Mouse (Mus musculus): ENCODE measurements around the gene Xdh. TPM values are rescaled to one million over a fixed set of nuclear protein-coding genes. Genes with fewer than 3 reads are reported as not detected.
"Not testable (repeated sequence)": the region's sequence is repeated elsewhere in the genome, so short reads cannot be mapped to it uniquely, and the experiment has no call there.

Gene Xdh
- total RNA-seq, 2 experiments from 2014 or later = 87.1 to 92.1 TPM

GRCm38 (mm10) chr17:73883332-73883731 lies 66.7 kb downstream of the Xdh start:
- no peak for DNase-seq (ENCODE audit: low spot score in 2 of 2)

GRCm38 (mm10) chr17:73882194-73882593 lies 67.8 kb downstream of the Xdh start:
- DNase-seq (ENCODE audit: low spot score in 2 of 2) = peak; percentile 23 to 63

- no peak for DNase-seq (ENCODE audit: low spot score in 2 of 2)
Observed at GRCm38 (mm10) chr17:73881295-73881694, 68.7 kb downstream of the Xdh start.

GRCm38 (mm10) chr17:73880286-73880685 lies 69.7 kb downstream of the Xdh start:
- no peak for DNase-seq (ENCODE audit: low spot score in 2 of 2)

GRCm38 (mm10) chr17:73879262-73879916 lies 70.6 kb downstream of the Xdh start:
- DNase-seq (ENCODE audit: low spot score in 2 of 2) = no peak

GRCm38 (mm10) chr17:73875674-73876073 lies 74.3 kb downstream of the Xdh start:
- no peak for DNase-seq (ENCODE audit: low spot score in 2 of 2)

DNA sequence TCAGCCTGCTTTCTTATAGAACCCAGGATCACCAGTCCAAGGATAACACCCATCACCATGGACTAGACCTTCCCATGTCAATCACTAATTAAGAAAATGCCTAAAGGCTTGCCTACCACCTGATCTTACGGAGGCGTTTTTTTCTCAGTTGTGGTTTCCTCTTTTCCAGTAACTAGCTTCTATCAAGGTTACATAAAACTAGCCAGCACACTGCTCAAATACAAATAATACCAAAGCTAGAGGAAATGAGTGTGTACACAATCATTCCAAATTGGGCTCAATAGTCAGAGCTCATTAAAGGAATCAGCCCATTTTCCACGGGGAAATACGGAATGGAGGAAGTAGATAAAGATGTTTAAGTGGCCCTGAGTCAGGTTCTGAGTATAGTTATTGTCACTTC lies 74.7 kb downstream of the Xdh start:
- no peak for DNase-seq (ENCODE audit: low spot score in 2 of 2)

GRCm38 (mm10) chr17:73870956-73871605 lies 78.9 kb downstream of the Xdh start:
- no peak for DNase-seq (ENCODE audit: low spot score in 2 of 2)

DNA sequence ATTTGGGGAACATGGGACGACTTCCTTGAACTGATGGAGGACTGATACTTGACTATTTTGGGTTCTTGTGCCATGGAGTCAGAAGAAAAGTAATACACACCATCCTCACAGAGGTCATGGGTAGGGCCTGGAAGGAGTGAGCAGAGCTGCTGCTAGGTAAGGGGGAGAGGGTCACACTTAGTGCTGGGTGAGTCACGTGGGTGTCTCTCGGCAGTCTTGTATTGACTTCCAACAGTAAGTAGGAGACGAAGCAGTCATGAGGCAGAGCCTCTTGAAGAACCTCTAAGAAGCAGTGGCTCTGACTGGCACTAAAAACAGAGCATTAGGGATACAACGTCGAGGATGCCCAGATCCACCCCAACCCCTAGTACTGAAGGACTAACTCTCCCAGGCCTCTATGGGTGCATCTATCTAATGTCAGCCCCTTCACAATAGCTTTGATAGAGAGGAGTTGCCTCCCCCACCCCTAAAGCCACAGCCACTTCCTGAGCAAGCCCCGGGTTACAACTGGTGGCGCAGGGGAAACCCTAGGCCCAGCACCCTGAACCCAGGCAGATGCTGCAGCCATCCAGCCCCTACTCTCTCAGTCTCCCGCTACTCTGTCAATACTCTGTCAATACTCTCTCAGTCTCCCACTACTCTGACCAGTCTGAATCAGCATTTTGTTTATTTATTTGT lies 80.8 kb downstream of the Xdh start:
- no peak for DNase-seq (ENCODE audit: low spot score in 2 of 2)

GRCm38 (mm10) chr17:73853717-73854116 lies 96.3 kb downstream of the Xdh start:
- no peak for DNase-seq (ENCODE audit: low spot score in 2 of 2)

GRCm38 (mm10) chr17:73853041-73853440 lies 97.0 kb downstream of the Xdh start:
- DNase-seq (ENCODE audit: low spot score in 2 of 2) = no peak

DNA sequence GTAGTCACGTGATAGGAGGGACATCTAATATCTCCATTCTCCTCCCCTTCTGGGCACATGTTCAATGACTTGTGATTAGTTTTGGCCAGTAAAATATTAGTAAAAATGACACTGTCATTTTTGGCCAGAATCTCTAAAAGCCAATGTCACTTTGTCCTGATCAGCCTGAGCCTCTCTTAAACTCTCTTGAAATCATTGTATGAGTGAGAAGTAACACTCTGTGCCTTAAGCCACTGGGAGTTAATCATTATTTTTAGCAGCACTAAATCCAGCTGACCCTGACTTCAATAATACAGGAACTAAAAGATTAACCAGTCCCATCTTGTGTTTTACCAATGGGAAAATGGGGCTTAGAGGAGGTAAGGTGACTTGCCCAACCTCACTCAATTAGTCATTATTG lies 102.6 kb downstream of the Xdh start:
- DNase-seq (ENCODE audit: low spot score in 2 of 2) = no peak

GRCm38 (mm10) chr17:73845632-73846031 lies 104.4 kb downstream of the Xdh start:
- no peak for DNase-seq (ENCODE audit: low spot score in 2 of 2)

DNA sequence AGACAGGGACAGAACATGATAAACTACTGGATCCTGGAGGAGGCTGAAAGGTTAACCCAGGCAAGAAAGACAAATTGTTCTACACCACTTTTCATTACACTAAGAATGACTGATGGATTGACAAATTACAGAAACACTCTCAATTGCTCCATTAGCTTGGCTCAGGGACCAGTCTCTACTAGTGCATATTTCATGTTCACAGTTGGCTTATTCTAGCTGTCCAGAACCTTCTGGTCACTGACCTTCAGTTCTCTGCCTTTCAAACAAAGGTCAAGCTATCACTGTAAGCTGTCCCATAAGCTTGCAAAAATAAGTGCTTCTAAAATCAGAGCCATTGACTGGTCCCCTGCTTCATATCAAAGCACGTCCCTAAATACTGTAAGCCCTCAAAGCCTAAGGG lies 107.0 kb downstream of the Xdh start:
- DNase-seq (ENCODE audit: low spot score in 2 of 2) = no peak

DNA sequence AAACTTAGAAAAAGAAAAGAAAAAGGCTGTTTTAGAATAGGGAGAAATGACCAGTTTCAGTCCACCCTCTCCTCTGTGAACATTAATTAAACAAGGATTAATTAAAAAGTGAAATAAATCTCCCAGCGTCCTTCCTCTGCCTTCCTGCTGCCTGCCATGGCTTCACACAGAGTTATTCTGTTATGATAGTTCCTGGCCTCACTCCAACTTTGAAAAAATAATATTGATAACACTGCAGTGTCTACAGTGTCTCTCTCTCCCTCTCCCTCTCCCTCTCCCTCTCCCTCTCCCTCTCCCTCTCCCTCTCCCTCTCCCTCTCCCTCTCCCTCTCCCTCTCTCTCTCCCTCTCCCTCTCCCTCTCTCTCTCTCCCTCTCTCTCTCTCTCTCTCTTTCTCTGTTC lies 110.1 kb downstream of the Xdh start:
- not testable (repeated sequence) for DNase-seq (ENCODE audit: low spot score in 2 of 2)

DNA sequence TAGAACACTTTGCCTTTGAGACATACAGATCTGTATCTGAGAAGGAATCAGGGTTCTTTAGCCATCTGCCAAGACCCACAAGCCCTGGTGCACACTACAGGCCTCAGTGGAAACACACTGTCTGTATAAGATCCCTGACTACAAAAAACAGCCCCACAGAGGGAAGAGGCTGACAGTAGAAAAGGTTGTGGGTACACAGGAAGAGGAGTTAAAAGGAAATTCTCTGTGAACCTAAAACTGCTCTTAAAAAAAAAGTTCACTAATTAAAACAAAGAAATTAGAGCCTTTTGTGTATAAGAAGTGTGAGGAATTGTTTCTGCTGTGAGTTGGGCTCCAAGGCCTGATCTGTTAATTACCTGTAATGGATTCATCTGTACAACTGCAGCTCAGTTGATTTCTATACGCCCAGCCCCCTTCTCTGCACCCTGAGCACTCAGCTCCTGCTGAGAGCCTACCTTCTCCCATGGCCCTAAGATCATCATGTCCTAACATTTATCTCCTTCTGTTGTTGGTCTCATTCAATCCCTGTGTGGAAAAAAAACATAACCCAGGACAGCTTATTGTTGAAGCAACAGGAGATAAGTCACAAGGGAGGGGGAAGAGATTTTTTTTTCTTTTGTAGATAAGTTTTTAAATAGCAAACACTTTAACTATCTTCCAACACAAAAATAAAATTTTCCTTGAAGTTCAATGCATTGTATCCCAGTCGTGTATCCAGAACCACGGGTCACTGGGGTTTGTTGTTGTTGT lies 110.7 kb downstream of the Xdh start:
- DNase-seq (ENCODE audit: low spot score in 2 of 2) = no peak

- DNase-seq (ENCODE audit: low spot score in 2 of 2) = no peak
Observed at GRCm38 (mm10) chr17:73837244-73837643, 112.8 kb downstream of the Xdh start.

- no peak for DNase-seq (ENCODE audit: low spot score in 2 of 2)
Observed at GRCm38 (mm10) chr17:73836601-73837000, 113.4 kb downstream of the Xdh start.
